Mouse (Mus musculus) liver, embryonic 14.5 days (tissue): ENCODE measurements around the gene Pop4.

Source experiments
- CTCF ChIP-seq: IDR thresholded peaks from 2 replicates; pipeline ENCODE4 v1.5.1; 2016; ENCODE audit warnings: antibody characterized with exemption, low read depth, control low read depth
- EP300 ChIP-seq: IDR thresholded peaks from 2 replicates; pipeline ENCODE4 v1.6.1; 2016; ENCODE audit warnings: antibody characterized with exemption, low read depth

GRCm38 (mm10) chr7:38242417-38242816 is 28.8 kb downstream of the Pop4 start:
- TF ChIP-seq CTCF (no peak), EP300 (no peak)
